Mouse (Mus musculus): ENCODE results near the gene Serpini1. TPM values are rescaled to one million over a fixed set of nuclear protein-coding genes. Genes with fewer than 3 reads are reported as not detected.

Serpini1 gene
- total RNA-seq (2021): 1 to 10 TPM; 3.1 to 4.2 TPM
- long read RNA-seq, experiment 1, full-length matches to known transcripts: 2 of 3 reads
- long read RNA-seq, experiment 1, partial matches to known transcripts: 1 of 3 reads
- long read RNA-seq, experiment 1, other reads (novel, unspliced or antisense): 0 of 3 reads
- long read RNA-seq, experiment 2, full-length matches to known transcripts: 15 of 19 reads
- long read RNA-seq, experiment 2, partial matches to known transcripts: 1 of 19 reads
- long read RNA-seq, experiment 2, other reads (novel, unspliced or antisense): 3 of 19 reads

- DNase-seq (ENCODE audit: low spot score in 2 of 2): peak in 1 of 2 experiments; percentile 72
These were observed at the start of gene Serpini1 for GRCm38 (mm10) chr3:75557292-75557691. TSS of gene Serpini1 (plus strand) at chr3:75557547.

GRCm38 (mm10) chr3:75517631-75518250, 39.6 kb upstream of the Serpini1 start:
- peak; percentile 25 to 49 for DNase-seq (ENCODE audit: low spot score in 2 of 2)

- no peak for DNase-seq (ENCODE audit: low spot score in 2 of 2)
These were observed 36.0 kb upstream of the Serpini1 start for GRCm38 (mm10) chr3:75521314-75521713.

GRCm38 (mm10) chr3:75522527-75522926, 34.8 kb upstream of the Serpini1 start:
- no peak for DNase-seq (ENCODE audit: low spot score in 2 of 2)

- no peak for DNase-seq (ENCODE audit: low spot score in 2 of 2)
These were observed 26.3 kb upstream of the Serpini1 start for GRCm38 (mm10) chr3:75531074-75531473.

- DNase-seq (ENCODE audit: low spot score in 2 of 2): no peak
These were observed 23.1 kb upstream of the Serpini1 start for GRCm38 (mm10) chr3:75534045-75534834.

- DNase-seq (ENCODE audit: low spot score in 2 of 2): no peak
These were observed 16.1 kb upstream of the Serpini1 start for GRCm38 (mm10) chr3:75541259-75541658.

GRCm38 (mm10) chr3:75542852-75543251, 14.5 kb upstream of the Serpini1 start:
- no peak for DNase-seq (ENCODE audit: low spot score in 2 of 2)

- no peak for DNase-seq (ENCODE audit: low spot score in 2 of 2)
These were observed 13.1 kb upstream of the Serpini1 start for GRCm38 (mm10) chr3:75544287-75544686.

GRCm38 (mm10) chr3:75551248-75551647, 6.1 kb upstream of the Serpini1 start:
- no peak for DNase-seq (ENCODE audit: low spot score in 2 of 2)

GRCm38 (mm10) chr3:75556121-75556694, 1.1 kb upstream of the Serpini1 start:
- no peak for DNase-seq (ENCODE audit: low spot score in 2 of 2)

- DNase-seq (ENCODE audit: low spot score in 2 of 2): peak; percentile 96 to 97
These were observed 554 bp upstream of the Serpini1 start, which contains the start of gene Pdcd10 for GRCm38 (mm10) chr3:75556695-75557291. TSS of gene Pdcd10 (minus strand) at chr3:75556856.

GRCm38 (mm10) chr3:75574074-75574473, 16.7 kb downstream of the Serpini1 start:
- DNase-seq (ENCODE audit: low spot score in 2 of 2): no peak

- DNase-seq (ENCODE audit: low spot score in 2 of 2): no peak
These were observed 18.2 kb downstream of the Serpini1 start for GRCm38 (mm10) chr3:75575582-75575981.

GRCm38 (mm10) chr3:75579352-75579751, 22.0 kb downstream of the Serpini1 start:
- peak in 1 of 2 experiments; percentile 22 for DNase-seq (ENCODE audit: low spot score in 2 of 2)

GRCm38 (mm10) chr3:75583293-75583692, 25.9 kb downstream of the Serpini1 start:
- no peak for DNase-seq (ENCODE audit: low spot score in 2 of 2)

- no peak for DNase-seq (ENCODE audit: low spot score in 2 of 2)
These were observed 27.6 kb downstream of the Serpini1 start for GRCm38 (mm10) chr3:75584898-75585297.

GRCm38 (mm10) chr3:75611019-75611418, 53.7 kb downstream of the Serpini1 start:
- DNase-seq (ENCODE audit: low spot score in 2 of 2): no peak

GRCm38 (mm10) chr3:75624627-75625026, 67.3 kb downstream of the Serpini1 start:
- DNase-seq (ENCODE audit: low spot score in 2 of 2): no peak

- no peak for DNase-seq (ENCODE audit: low spot score in 2 of 2)
These were observed 73.8 kb downstream of the Serpini1 start for GRCm38 (mm10) chr3:75630988-75631615.

GRCm38 (mm10) chr3:75633221-75633620, 75.9 kb downstream of the Serpini1 start:
- no peak for DNase-seq (ENCODE audit: low spot score in 2 of 2)
